Mouse (Mus musculus): ENCODE results near the gene Il17d.

DNA sequence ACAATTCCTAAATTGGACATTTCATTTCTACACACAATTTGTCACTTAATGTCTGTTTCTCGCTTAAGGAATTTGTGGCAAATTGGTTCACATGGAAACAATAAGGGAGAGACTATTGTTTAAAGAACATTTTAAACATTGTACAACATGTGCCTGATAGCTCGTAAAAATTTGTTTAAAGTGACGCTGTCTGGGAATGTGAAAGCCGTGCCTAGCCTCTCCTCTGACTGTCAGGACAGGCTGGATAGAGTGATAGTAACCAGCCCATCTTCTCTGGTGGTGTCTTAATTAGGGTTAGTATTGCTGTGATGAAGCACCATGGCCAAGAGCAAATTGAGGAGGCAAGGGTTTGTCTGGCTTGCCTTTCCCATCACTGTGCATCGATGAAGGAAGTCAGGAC lies 22.5 kb downstream of the Il17d start:
- TF ChIP-seq POLR2A (IDR thresholded peaks at IDR 0.05; ENCODE audit: borderline replicate concordance, low read depth, low read length) (no peak), CTCF (IDR thresholded peaks at IDR 0.05; ENCODE audit: low read depth, low read length) (no peak)
